In the genomic region with DNA sequence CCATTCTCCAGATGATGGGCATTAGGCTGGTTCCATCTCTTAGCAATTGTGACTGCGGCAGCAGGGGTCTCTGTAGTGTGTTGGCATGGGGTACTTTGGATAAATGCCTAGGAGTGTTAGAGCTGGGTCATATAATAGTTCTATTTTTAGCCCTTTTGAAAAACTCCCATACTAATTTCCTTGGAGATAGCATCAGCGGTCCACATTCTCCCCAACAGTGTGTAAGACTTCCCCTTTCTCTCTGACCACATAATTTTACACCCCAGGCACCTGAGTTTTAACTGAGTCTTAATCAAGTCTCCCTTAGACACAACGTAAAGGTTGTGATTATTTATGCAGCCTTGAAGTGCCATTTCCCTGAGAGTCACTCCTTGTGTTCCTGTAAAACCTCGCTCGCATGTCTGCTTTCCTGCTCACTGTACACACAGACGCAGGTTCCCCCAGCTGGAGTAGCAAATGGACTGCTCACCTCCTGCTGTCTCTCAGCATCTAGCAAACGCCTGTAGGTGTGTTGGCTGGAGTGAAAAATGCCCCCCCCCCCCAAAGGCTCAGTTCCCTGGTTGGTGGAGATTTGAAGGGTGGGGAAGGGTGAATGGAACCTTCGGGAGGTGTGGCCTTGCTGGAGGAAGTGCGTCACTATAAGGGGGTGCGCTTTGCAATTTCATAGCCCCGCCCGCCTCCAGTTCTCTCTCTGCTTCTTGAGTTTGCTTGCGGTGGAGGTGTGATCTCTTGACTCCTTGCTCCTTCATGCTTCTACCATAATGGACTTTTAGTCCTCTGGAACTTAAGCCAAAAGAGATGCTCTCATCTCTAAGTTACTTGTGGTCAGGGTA, we compare ENCODE assay signal across 8 mouse cellular contexts.
DNase-seq lines count a peak whose midpoint lies in the region; ATAC-seq and TF ChIP-seq lines count a peak whose summit lies in the region.

No protein-coding gene starts in this region.

- H3K4me2 ChIP-seq in limb, embryonic 14.5 days (replicated peaks; ENCODE audit: low read depth, low read length, severe bottlenecking), result peak overlapping the region; percentile 39

- H3K27me3 ChIP-seq in limb, embryonic 14.5 days (ENCODE audit: control insufficient read depth, insufficient read depth, low read length), result no peaks in the 10 kb centered on the region

- H3K9ac ChIP-seq in limb, embryonic 14.5 days (ENCODE audit: low read depth, low read length, severe bottlenecking), result no peak overlapping the region

- TF ChIP-seq POLR2A in limb, embryonic 14.5 days (IDR thresholded peaks at IDR 0.05; ENCODE audit: borderline replicate concordance, extremely low read depth, insufficient read depth, insufficient read length), result no peak

- peak; percentile 43 to 48 for DNase-seq in adrenal gland, adult (ENCODE audit: inconsistent age in 2 of 2, low spot score in 1 of 2)
- no peak for DNase-seq in adrenal gland, postnatal 10 days
- DNase-seq in left cerebral cortex, postnatal 4 days, result peak; percentile 67
- no peak for DNase-seq in left cerebral cortex, adult 11 months (ENCODE audit: low spot score)
- DNase-seq in cerebellum, adult 9-10 months, result peak; percentile 88
- DNase-seq in limb, embryonic 14.5 days (ENCODE audit: low spot score), result peak; percentile 52
- DNase-seq in thymus, postnatal 36 days, result peak; percentile 24 to 47
- no peak for DNase-seq in left cerebral cortex, adult 18-20 months (ENCODE audit: low spot score in 2 of 2)

- no peak overlapping the region for H3K4me3 ChIP-seq in limb, embryonic 14.5 days (replicated peaks; ENCODE audit: low read length)

- peak; percentile 64 for ATAC-seq in limb, embryonic 14.5 days (ENCODE audit: low FRiP score, low read depth)

- intact Hi-C loops in left cerebral cortex, postnatal 4 days (cut with DNase I), result no loop called here

- H3K27ac ChIP-seq in limb, embryonic 14.5 days (replicated peaks; ENCODE audit: low read depth, low read length), result peak overlapping the region; percentile 67

- H3K4me1 ChIP-seq in limb, embryonic 14.5 days (ENCODE audit: control insufficient read depth, insufficient read depth, low read length), result peaks cover 22% of the 10 kb centered on the region

- no peaks in the 10 kb centered on the region for H3K36me3 ChIP-seq in limb, embryonic 14.5 days (ENCODE audit: control insufficient read depth, insufficient read depth, low read length)

- 44% methylated on average over 13 of the region's 13 CpGs for WGBS in limb, embryonic 14.5 days

- H3K9me3 ChIP-seq in limb, embryonic 14.5 days (ENCODE audit: control insufficient read depth, low read length), result no peaks in the 10 kb centered on the region

Comparison
In these comparisons a context has a peak if more than half of its experiments do, and no peak if none do; other contexts are left out.
1. DNase-seq: peak in adrenal gland, adult (2 of 2), left cerebral cortex, postnatal 4 days (single experiment), cerebellum, adult 9-10 months (single experiment), limb, embryonic 14.5 days (single experiment) and thymus, postnatal 36 days (2 of 2); none in adrenal gland, postnatal 10 days (single experiment), left cerebral cortex, adult 11 months (single experiment) and left cerebral cortex, adult 18-20 months (0 of 2).